Mouse (Mus musculus): ENCODE data around the gene Rasl11a. TPM values are rescaled to one million over a fixed set of nuclear protein-coding genes. Genes with fewer than 3 reads are reported as not detected.

The Rasl11a gene
- polyA plus RNA-seq, 1 experiment from 2014 or later: 138 TPM

- H3K4me3 ChIP-seq (ENCODE audit: low read depth, low read length): no peak overlapping the region
- H3K4me1 ChIP-seq (ENCODE audit: insufficient read depth, low read depth, low read length): no peaks in the 10 kb centered on the region; the same call in 1 of the 2 replicates
- H3K36me3 ChIP-seq (ENCODE audit: insufficient read depth, low read length): no peaks in the 10 kb centered on the region
- no peak overlapping the region for H3K27ac ChIP-seq (ENCODE audit: low read length)
- no peak overlapping the region for H3K9ac ChIP-seq (replicated peaks; ENCODE audit: low read depth)
- 18% methylated on average over 7 of the region's 7 CpGs for WGBS
- peak; percentile 67 for ATAC-seq
- DNase-seq (ENCODE audit: low spot score): peak; percentile 79
- TF ChIP-seq EP300 (IDR thresholded peaks at IDR 0.05) (0 out of 2 replicates have a peak, but pooled peaks have one; percentile 8), CTCF (IDR thresholded peaks at IDR 0.05) (no peak)
- no peaks in the 10 kb centered on the region for H3K9me3 ChIP-seq (ENCODE audit: low read length)
- H3K4me2 ChIP-seq (replicated peaks; ENCODE audit: low read depth, low read length): no peak overlapping the region
- no peaks in the 10 kb centered on the region for H3K27me3 ChIP-seq (replicated peaks; ENCODE audit: insufficient read depth, low read length)
Observed at GRCm38 (mm10) chr5:146861588-146861987, 16.7 kb downstream of the Rasl11a start.

GRCm38 (mm10) chr5:146865511-146865910, 20.6 kb downstream of the Rasl11a start:
- Histone ChIP-seq H3K27ac (ENCODE audit: low read length) (no peak overlapping the region), H3K9ac (replicated peaks; ENCODE audit: low read depth) (no peak overlapping the region), H3K4me2 (replicated peaks; ENCODE audit: low read depth, low read length) (no peak overlapping the region), H3K4me3 (ENCODE audit: low read depth, low read length) (no peak overlapping the region), H3K9me3 (ENCODE audit: low read length) (no peaks in the 10 kb centered on the region), H3K36me3 (ENCODE audit: insufficient read depth, low read length) (no peaks in the 10 kb centered on the region), H3K27me3 (replicated peaks; ENCODE audit: insufficient read depth, low read length) (no peaks in the 10 kb centered on the region), H3K4me1 (ENCODE audit: insufficient read depth, low read depth, low read length) (peaks cover 2% of the 10 kb centered on the region; the same call in 1 of the 2 replicates)
- no peak for ATAC-seq
- WGBS: 40% methylated on average over 4 of the region's 4 CpGs
- TF ChIP-seq CTCF (IDR thresholded peaks at IDR 0.05) (no peak), EP300 (IDR thresholded peaks at IDR 0.05) (no peak)
- no peak for DNase-seq (ENCODE audit: low spot score)

- H3K36me3 ChIP-seq (ENCODE audit: insufficient read depth, low read length): no peaks in the 10 kb centered on the region
- 89% methylated on average over 2 of the region's 2 CpGs for WGBS
- no peak for DNase-seq (ENCODE audit: low spot score)
- TF ChIP-seq EP300 (IDR thresholded peaks at IDR 0.05) (no peak), CTCF (IDR thresholded peaks at IDR 0.05) (no peak)
- no peak overlapping the region for H3K4me3 ChIP-seq (ENCODE audit: low read depth, low read length)
- H3K4me2 ChIP-seq (replicated peaks; ENCODE audit: low read depth, low read length): no peak overlapping the region
- ATAC-seq: no peak
- no peak overlapping the region for H3K9ac ChIP-seq (replicated peaks; ENCODE audit: low read depth)
- H3K4me1 ChIP-seq (ENCODE audit: insufficient read depth, low read depth, low read length): 0 out of 2 replicates have a peak, but pooled peaks cover 2% of the 10 kb centered on the region
- H3K27me3 ChIP-seq (replicated peaks; ENCODE audit: insufficient read depth, low read length): no peaks in the 10 kb centered on the region
- no peak overlapping the region for H3K27ac ChIP-seq (ENCODE audit: low read length)
- H3K9me3 ChIP-seq (ENCODE audit: low read length): no peaks in the 10 kb centered on the region
Observed at GRCm38 (mm10) chr5:146866277-146866676, 21.4 kb downstream of the Rasl11a start.

- no peaks in the 10 kb centered on the region for H3K36me3 ChIP-seq (ENCODE audit: insufficient read depth, low read length)
- H3K4me3 ChIP-seq (ENCODE audit: low read depth, low read length): no peak overlapping the region
- WGBS: 2% methylated on average over 19 of the region's 19 CpGs
- H3K9ac ChIP-seq (replicated peaks; ENCODE audit: low read depth): no peak overlapping the region; the same call in 1 of the 2 replicates
- ATAC-seq (peak; percentile 94), DNase-seq (ENCODE audit: low spot score) (peak; percentile 84)
- peak overlapping the region; percentile 71 for H3K27ac ChIP-seq (ENCODE audit: low read length)
- 0 out of 2 replicates have a peak, but pooled peaks cover 2% of the 10 kb centered on the region for H3K4me1 ChIP-seq (ENCODE audit: insufficient read depth, low read depth, low read length)
- TF ChIP-seq EP300 (IDR thresholded peaks at IDR 0.05): no peak
- no peak for TF ChIP-seq CTCF (IDR thresholded peaks at IDR 0.05)
- H3K27me3 ChIP-seq (replicated peaks; ENCODE audit: insufficient read depth, low read length): no peaks in the 10 kb centered on the region
- H3K4me2 ChIP-seq (replicated peaks; ENCODE audit: low read depth, low read length): peak overlapping the region; percentile 56
- no peaks in the 10 kb centered on the region for H3K9me3 ChIP-seq (ENCODE audit: low read length)
Observed at GRCm38 (mm10) chr5:146867246-146867945, 22.5 kb downstream of the Rasl11a start.

GRCm38 (mm10) chr5:146867946-146868314, 23.1 kb downstream of the Rasl11a start:
- WGBS: 16% methylated on average over 4 of the region's 4 CpGs
- Histone ChIP-seq H3K9me3 (ENCODE audit: low read length) (no peaks in the 10 kb centered on the region), H3K36me3 (ENCODE audit: insufficient read depth, low read length) (no peaks in the 10 kb centered on the region), H3K27me3 (replicated peaks; ENCODE audit: insufficient read depth, low read length) (no peaks in the 10 kb centered on the region), H3K4me1 (ENCODE audit: insufficient read depth, low read depth, low read length) (0 out of 2 replicates have a peak, but pooled peaks cover 2% of the 10 kb centered on the region), H3K9ac (replicated peaks; ENCODE audit: low read depth) (no peak overlapping the region), H3K4me2 (replicated peaks; ENCODE audit: low read depth, low read length) (peak overlapping the region; percentile 56), H3K4me3 (ENCODE audit: low read depth, low read length) (no peak overlapping the region), H3K27ac (ENCODE audit: low read length) (peak overlapping the region; percentile 60)
- TF ChIP-seq EP300 (IDR thresholded peaks at IDR 0.05): no peak
- ATAC-seq (peak; percentile 15; the same call in 1 of the 2 replicates), DNase-seq (ENCODE audit: low spot score) (no peak)

GRCm38 (mm10) chr5:146872981-146873631, 28.2 kb downstream of the Rasl11a start:
- H3K9ac ChIP-seq (replicated peaks; ENCODE audit: low read depth): no peak overlapping the region
- no peaks in the 10 kb centered on the region for H3K9me3 ChIP-seq (ENCODE audit: low read length)
- H3K27ac ChIP-seq (ENCODE audit: low read length): no peak overlapping the region
- no peaks in the 10 kb centered on the region for H3K4me1 ChIP-seq (ENCODE audit: insufficient read depth, low read depth, low read length)
- TF ChIP-seq CTCF (IDR thresholded peaks at IDR 0.05): no peak
- no peak for TF ChIP-seq EP300 (IDR thresholded peaks at IDR 0.05)
- 83% methylated on average over 5 of the region's 5 CpGs for WGBS
- H3K27me3 ChIP-seq (replicated peaks; ENCODE audit: insufficient read depth, low read length): no peaks in the 10 kb centered on the region
- DNase-seq (ENCODE audit: low spot score) (no peak), ATAC-seq (no peak)
- no peak overlapping the region for H3K4me3 ChIP-seq (ENCODE audit: low read depth, low read length)
- H3K36me3 ChIP-seq (ENCODE audit: insufficient read depth, low read length): no peaks in the 10 kb centered on the region
- H3K4me2 ChIP-seq (replicated peaks; ENCODE audit: low read depth, low read length): no peak overlapping the region

All from lung, postnatal 0 days (tissue).